Mouse (Mus musculus): ENCODE results near the gene Stk25.

DNA sequence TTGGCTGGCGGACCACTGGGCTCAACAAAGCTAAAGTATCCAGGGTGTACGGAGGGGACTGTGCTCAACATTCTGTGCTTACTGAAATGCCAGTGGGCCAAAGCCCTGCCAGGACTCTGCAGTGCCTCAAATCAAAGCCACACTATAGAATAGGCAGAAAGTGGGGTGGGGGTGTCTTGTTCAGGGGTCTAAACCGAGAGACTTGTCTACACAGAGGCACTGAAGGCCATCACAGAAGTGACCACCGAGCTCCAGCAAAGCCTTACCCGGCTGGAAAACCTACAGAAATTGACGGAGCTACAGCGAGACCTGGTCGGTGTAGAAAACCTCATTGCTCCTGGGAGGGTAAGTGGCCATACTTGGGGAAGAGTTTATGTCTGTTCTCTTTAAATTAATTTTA, 48.7 kb downstream of the Stk25 start:
- TF ChIP-seq POLR2A (IDR thresholded peaks at IDR 0.05; ENCODE audit: insufficient read depth, low read length) (no peak), EP300 (IDR thresholded peaks at IDR 0.05; ENCODE audit: insufficient read depth, low read depth, low read length) (no peak), CTCF (IDR thresholded peaks at IDR 0.05; ENCODE audit: low read depth, low read length) (no peak)
